10 mouse cellular contexts compared by ENCODE assay signal in genomic region chr1:132210922-132211321, GRCm38 (mm10). TPM values are rescaled to one million over a fixed set of nuclear protein-coding genes. Genes with fewer than 3 reads are reported as not detected.
DNase-seq lines count a peak whose midpoint lies in the region; ATAC-seq lines count a peak whose summit lies in the region.
"Had no signal": no experiment of that assay in that cellular context is flagged by ENCODE, and none has a peak within 500 bp of the region (broad histone marks: within the 10 kb centered on the region; RNA-seq: fewer than 3 reads in every experiment).

No protein-coding gene starts in this region.

- peaks cover 74% of the 10 kb centered on the region for H3K4me1 ChIP-seq in forebrain, embryonic 10.5 days
- peaks cover 57% of the 10 kb centered on the region for H3K4me1 ChIP-seq in forebrain, embryonic 15.5 days

- H3K9me3 ChIP-seq in forebrain, embryonic 10.5 days: no peaks in the 10 kb centered on the region
- no peaks in the 10 kb centered on the region for H3K9me3 ChIP-seq in forebrain, embryonic 15.5 days

- no peak overlapping the region for H3K9ac ChIP-seq in forebrain, embryonic 15.5 days (replicated peaks)

- H3K27me3 ChIP-seq in forebrain, embryonic 10.5 days (ENCODE audit: poor library complexity, severe bottlenecking): peaks cover 59% of the 10 kb centered on the region
- no peaks in the 10 kb centered on the region for H3K27me3 ChIP-seq in forebrain, embryonic 15.5 days

- no peak overlapping the region for H3K27ac ChIP-seq in forebrain, embryonic 10.5 days
- no peak overlapping the region for H3K27ac ChIP-seq in forebrain, embryonic 15.5 days (replicated peaks)

- no peaks in the 10 kb centered on the region for H3K36me3 ChIP-seq in forebrain, embryonic 10.5 days (replicated peaks)
- no peaks in the 10 kb centered on the region for H3K36me3 ChIP-seq in forebrain, embryonic 15.5 days

- DNase-seq in forebrain, embryonic 10.5 days (ENCODE audit: extremely low spot score, low spot score): peak; percentile 36
- peak; percentile 45 for DNase-seq in 3134 (ENCODE audit: extremely low read depth, insufficient read length, low spot score)
- DNase-seq in adrenal gland, adult 2 months: peak; percentile 66
- DNase-seq in kidney, adult 9 months: peak; percentile 45
- DNase-seq in skeletal muscle tissue, adult 2 months (ENCODE audit: low read depth, low spot score): peak; percentile 8
- DNase-seq in frontal cortex, postnatal 25 days (ENCODE audit: low spot score in 2 of 2): no peak

- H3K4me3 ChIP-seq in forebrain, embryonic 10.5 days: no peak overlapping the region
- H3K4me3 ChIP-seq in forebrain, embryonic 15.5 days: no peak overlapping the region

- no peak for ATAC-seq in forebrain, embryonic 15.5 days (replicated peaks)
- no peak for ATAC-seq in frontal cortex, adult (ENCODE audit: low TSS enrichment)

- no peak overlapping the region for H3K4me2 ChIP-seq in forebrain, embryonic 15.5 days (replicated peaks)

- WGBS in forebrain, embryonic 10.5 days: 25% methylated on average over 7 of the region's 7 CpGs
- WGBS in forebrain, embryonic 15.5 days: 21% methylated on average over 7 of the region's 7 CpGs

RNA-seq across cellular contexts. Expression of gene Gm10188, which starts 18.6 kb away (rescaled TPM):
- not detected in 2 replicates for polyA plus RNA-seq in forebrain, embryonic 10.5 days (2016; fragmentation: Nextera tagmentation; extraction: Ambion mirVana)
- 0.56 and 0.60 TPM in 2 replicates for polyA plus RNA-seq in forebrain, embryonic 15.5 days (2015; fragmentation: Nextera tagmentation; extraction: Ambion mirVana)
- not detected for total RNA-seq in adrenal gland, adult 2 months (2021)
- polyA plus RNA-seq in adrenal gland, adult 2 months (2012; rRNA removed): not detected in 2 replicates
- polyA plus RNA-seq: limb, embryonic 14.5 days; stomach, embryonic 16.5 days had no signal

RNA-seq across cellular contexts. Expression of gene AC124108.1, which starts 19.7 kb away (rescaled TPM):
- polyA plus RNA-seq in forebrain, embryonic 10.5 days (2016; fragmentation: Nextera tagmentation; extraction: Ambion mirVana): 1.8 and 3.3 TPM in 2 replicates
- 2.5 and 2.8 TPM in 2 replicates for polyA plus RNA-seq in forebrain, embryonic 15.5 days (2015; fragmentation: Nextera tagmentation; extraction: Ambion mirVana)
- under 1 TPM; 0.10 to 0.12 TPM for total RNA-seq in adrenal gland, adult 2 months (2021)
- 0.03 and 0.09 TPM in 2 replicates for polyA plus RNA-seq in adrenal gland, adult 2 months (2012; rRNA removed)

RNA-seq across cellular contexts. Expression of gene Lemd1, which starts 19.7 kb away (rescaled TPM):
- 4.1 and 4.2 TPM in 2 replicates for polyA plus RNA-seq in forebrain, embryonic 10.5 days (2016; fragmentation: Nextera tagmentation; extraction: Ambion mirVana)
- 13.9 and 16.2 TPM in 2 replicates for polyA plus RNA-seq in forebrain, embryonic 15.5 days (2015; fragmentation: Nextera tagmentation; extraction: Ambion mirVana)
- total RNA-seq in adrenal gland, adult 2 months (2021): under 1 TPM in 1 of 2 experiments, not detected in 1; 0.41 TPM
- polyA plus RNA-seq in adrenal gland, adult 2 months (2012; rRNA removed): 0.19 and 0.20 TPM in 2 replicates

Comparison
In these comparisons a context has a peak if more than half of its experiments do, and no peak if none do; other contexts are left out.
1. DNase-seq: peak in forebrain, embryonic 10.5 days (single experiment), 3134 (single experiment), adrenal gland, adult 2 months (single experiment), kidney, adult 9 months (single experiment) and skeletal muscle tissue, adult 2 months (single experiment); none in frontal cortex, postnatal 25 days (0 of 2).